Mouse (Mus musculus) lung, postnatal 0 days (tissue): Measurements from ENCODE around the gene Pacrg.

Experiments used
- CTCF ChIP-seq: IDR thresholded peaks from 2 replicates; pipeline ENCODE4 v1.5.1; 2016; ENCODE audit warnings: antibody characterized with exemption, mild to moderate bottlenecking
- EP300 ChIP-seq: IDR thresholded peaks from 2 replicates; pipeline ENCODE4 v1.6.1; 2016; ENCODE audit warnings: antibody characterized with exemption, mild to moderate bottlenecking, control low read depth

GRCm38 (mm10) chr17:10721562-10721961, 118.5 kb downstream of the Pacrg start:
- no peak for TF ChIP-seq EP300
- TF ChIP-seq CTCF = no peak
